Mouse (Mus musculus) ES-Bruce4 (cell line): ENCODE data around the gene Wfdc12. TPM values are rescaled to one million over a fixed set of nuclear protein-coding genes. Genes with fewer than 3 reads are reported as not detected.

Experiments used
- H3K27ac ChIP-seq: 2 replicates; pipeline ENCODE4 v1.5.1; 2012; ENCODE audit warnings: low read length, inconsistent platforms; ENCODE audit not compliant: insufficient read depth
- H3K27me3 ChIP-seq: 2 replicates; pipeline ENCODE4 v1.6.1; 2012; ENCODE audit warnings: mild to moderate bottlenecking, low read length, inconsistent platforms; ENCODE audit not compliant: control insufficient read depth, poor library complexity, insufficient read depth, severe bottlenecking
- H3K36me3 ChIP-seq: 2 replicates; pipeline ENCODE4 v1.6.1; 2012; ENCODE audit warnings: inconsistent platforms, mild to moderate bottlenecking, low read length, moderate library complexity; ENCODE audit not compliant: control insufficient read depth, poor library complexity, insufficient read depth, severe bottlenecking
- H3K4me1 ChIP-seq: one replicate; pipeline ENCODE4 v1.8.1; 2011; ENCODE audit warnings: low read length; ENCODE audit not compliant: control insufficient read depth, insufficient read depth
- H3K4me3 ChIP-seq: 2 replicates; pipeline ENCODE4 v1.5.1; 2011; ENCODE audit warnings: low read depth, mild to moderate bottlenecking, low read length
- H3K9ac ChIP-seq: 2 replicates; pipeline ENCODE4 v1.6.1; 2012; ENCODE audit warnings: low read depth, mild to moderate bottlenecking, inconsistent platforms; ENCODE audit not compliant: poor library complexity, severe bottlenecking
- H3K9me3 ChIP-seq: replicated peaks from 2 replicates; pipeline ENCODE4 v1.6.1; 2012; ENCODE audit warnings: mild to moderate bottlenecking, low read length, inconsistent platforms; ENCODE audit not compliant: control insufficient read depth, poor library complexity, insufficient read depth, severe bottlenecking
- CTCF ChIP-seq: IDR thresholded peaks from one replicate; pipeline ENCODE4 v1.8.1; 2011; ENCODE audit warnings: low read depth, low read length
- EP300 ChIP-seq: IDR thresholded peaks from 2 replicates; pipeline ENCODE4 v1.6.1; 2011; ENCODE audit warnings: low read depth, low read length; ENCODE audit not compliant: insufficient read depth
- POLR2A ChIP-seq: IDR thresholded peaks from one replicate; pipeline ENCODE4 v1.8.1; 2011; ENCODE audit warnings: low read length; ENCODE audit not compliant: insufficient read depth
- polyA plus RNA-seq: library from polyadenylated mRNA; stranded (reverse); fragments of >200 nt; gene quantifications from 2 replicates; pipeline ENCODE4 v1.2.4, GENCODE M21; 2011; ENCODE audit warnings: low read depth; ENCODE audit not compliant: missing spikeins, insufficient read depth, insufficient read length

Wfdc12 gene
- polyA plus RNA-seq, 1 experiment = not detected

DNA sequence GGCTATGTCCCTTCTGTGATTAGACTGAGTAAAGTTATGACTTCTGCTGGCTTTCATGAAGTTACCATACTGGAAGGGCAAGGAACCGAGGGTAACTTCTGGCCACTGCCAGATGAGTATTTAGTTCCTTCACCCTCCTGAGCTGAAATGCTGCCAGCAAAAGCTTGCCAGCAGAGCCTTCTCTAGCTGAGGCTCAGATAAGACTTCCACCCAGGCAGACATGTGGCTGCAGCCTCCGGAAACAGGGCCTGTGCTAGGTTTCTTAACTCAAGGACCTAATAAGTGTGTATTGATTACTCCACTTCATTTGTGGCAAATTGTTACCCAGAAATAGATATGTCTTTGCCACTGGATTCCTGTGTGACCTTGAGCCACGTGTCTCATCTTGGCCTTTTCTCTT is 17.0 kb downstream of the Wfdc12 start:
- no peaks in the 10 kb centered on the region for H3K9me3 ChIP-seq
- no peaks in the 10 kb centered on the region for H3K36me3 ChIP-seq
- H3K9ac ChIP-seq = no peak overlapping the region
- H3K27ac ChIP-seq = no peak overlapping the region
- no peaks in the 10 kb centered on the region for H3K4me1 ChIP-seq
- TF ChIP-seq EP300 (no peak), CTCF (no peak), POLR2A (no peak)
- no peak overlapping the region for H3K4me3 ChIP-seq
- peaks cover 8% of the 10 kb centered on the region; the same call in 1 of the 2 replicates for H3K27me3 ChIP-seq

DNA sequence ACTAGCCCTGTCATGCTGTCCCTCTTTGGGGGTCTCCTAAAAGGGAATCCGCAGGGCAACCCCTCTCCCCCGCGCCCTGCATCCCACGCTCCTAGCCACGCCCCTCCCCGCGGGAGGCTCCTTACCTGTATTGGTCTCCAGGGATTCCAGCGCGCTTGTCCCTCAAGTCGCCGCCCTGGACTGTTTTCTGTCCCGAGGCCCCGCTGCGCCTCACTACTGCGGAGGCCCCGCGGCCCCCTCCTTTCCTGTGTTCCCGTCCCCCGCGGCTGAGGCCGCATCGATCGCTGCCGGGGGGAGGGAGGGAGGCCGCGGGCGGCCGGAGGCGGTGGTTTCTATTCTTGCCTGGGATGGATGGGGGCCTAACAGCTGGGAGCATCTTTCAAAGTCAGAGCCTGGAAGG is 19.5 kb downstream of the Wfdc12 start, which contains the start of gene Kcns1:
Gene Kcns1, minus strand, starts transcription at position 212 of the 400 bp plus-strand sequence.
- H3K4me3 ChIP-seq = no peak within 1 kb of the TSS
- H3K9me3 ChIP-seq = no peaks in the 10 kb centered on the region
- no peak within 1 kb of the TSS for H3K9ac ChIP-seq
- no peaks in the 10 kb centered on the region for H3K4me1 ChIP-seq
- H3K27ac ChIP-seq = no peak within 1 kb of the TSS
- peaks cover 16% of the 10 kb centered on the region for H3K27me3 ChIP-seq
- TF ChIP-seq EP300 (no peak), POLR2A (no peak), CTCF (no peak)
- no peaks in the 10 kb centered on the region for H3K36me3 ChIP-seq

DNA sequence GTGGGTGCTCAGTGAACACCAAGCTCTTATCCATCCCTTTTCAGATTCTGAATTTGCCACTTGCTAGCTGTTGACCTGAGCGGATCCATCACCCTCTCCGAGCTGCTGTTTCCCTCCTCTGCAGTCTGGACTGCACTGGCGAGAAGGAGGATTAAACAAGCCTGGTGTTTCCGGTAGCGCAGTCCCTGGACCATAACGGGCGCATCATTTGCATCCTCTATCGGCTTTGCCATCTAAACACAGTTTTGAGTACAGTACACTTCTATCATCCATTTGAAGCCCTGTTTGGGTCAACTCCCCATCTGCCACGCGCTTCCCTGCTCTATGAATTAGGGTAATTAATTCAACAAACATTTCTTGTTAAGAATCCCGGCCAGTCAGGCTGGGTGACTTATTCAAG is 20.1 kb downstream of the Wfdc12 start:
- Histone ChIP-seq H3K4me3 (no peak overlapping the region), H3K27me3 (peaks cover 16% of the 10 kb centered on the region), H3K9me3 (no peaks in the 10 kb centered on the region), H3K9ac (no peak overlapping the region), H3K36me3 (no peaks in the 10 kb centered on the region), H3K4me1 (no peaks in the 10 kb centered on the region), H3K27ac (no peak overlapping the region)
- TF ChIP-seq POLR2A (no peak), CTCF (no peak), EP300 (no peak)

DNA sequence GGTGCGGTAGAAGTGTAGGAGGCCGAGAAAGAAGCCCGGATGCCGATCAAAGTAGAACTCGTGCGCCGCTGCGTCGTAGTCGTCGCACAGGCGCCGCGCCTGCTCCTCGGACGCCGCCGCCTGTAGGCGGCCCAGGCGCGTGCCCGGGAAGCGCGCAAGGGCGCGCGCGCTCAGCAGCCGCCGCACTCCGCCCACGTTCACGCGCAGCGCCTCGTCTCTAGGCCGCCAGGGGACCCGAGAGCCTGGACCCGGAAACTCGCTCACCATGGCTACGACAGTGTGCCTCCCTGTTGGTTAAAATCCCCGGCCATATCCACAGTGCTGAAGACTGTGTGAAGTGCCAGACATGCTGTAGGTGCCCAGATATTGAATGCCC is 21.8 kb downstream of the Wfdc12 start:
- Histone ChIP-seq H3K9ac (no peak overlapping the region), H3K36me3 (no peaks in the 10 kb centered on the region), H3K27me3 (peaks cover 16% of the 10 kb centered on the region), H3K4me3 (peak overlapping the region; percentile 45), H3K27ac (no peak overlapping the region), H3K9me3 (no peaks in the 10 kb centered on the region), H3K4me1 (no peaks in the 10 kb centered on the region)
- TF ChIP-seq CTCF (no peak), EP300 (no peak), POLR2A (no peak)

DNA sequence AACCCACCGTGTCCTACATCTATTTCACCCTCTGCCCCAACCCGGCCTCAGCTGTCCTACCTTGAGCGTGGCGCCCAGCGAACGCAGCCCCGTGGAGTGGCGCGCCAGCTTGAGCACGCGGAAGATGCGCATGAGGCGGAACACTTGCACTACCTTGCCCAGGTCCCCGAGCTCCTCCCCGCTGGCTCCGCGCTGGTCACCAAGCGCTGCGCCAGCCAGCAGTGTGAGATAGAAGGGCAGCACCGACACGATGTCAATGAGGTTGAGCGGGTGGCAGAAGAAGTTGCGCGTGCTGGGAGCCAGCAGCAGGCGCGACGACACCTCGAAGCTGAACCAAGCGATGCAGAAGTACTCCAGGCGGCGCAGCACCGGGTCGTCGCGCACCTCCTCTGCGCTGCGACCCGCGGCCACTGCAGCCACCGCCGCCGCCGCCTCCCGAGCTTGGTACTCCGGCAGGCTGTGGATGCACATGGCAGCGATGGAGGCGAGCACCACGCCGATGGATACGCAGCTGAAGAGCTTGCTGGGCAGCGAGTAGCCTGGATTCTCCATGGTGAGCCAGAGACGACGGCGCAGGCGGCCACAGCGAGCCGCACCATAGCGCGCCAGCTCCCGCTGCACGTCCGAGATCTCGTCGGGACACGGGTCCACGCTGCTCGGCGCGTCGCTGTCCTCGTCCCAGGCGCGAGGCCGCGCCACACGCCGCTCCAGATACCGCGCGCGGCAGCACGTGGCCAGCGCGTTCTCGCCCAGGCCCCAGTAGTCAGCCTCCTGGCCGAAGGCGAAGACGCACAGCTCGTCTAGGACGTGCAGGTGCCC is 22.4 kb downstream of the Wfdc12 start:
- Histone ChIP-seq H3K27ac (no peak overlapping the region), H3K27me3 (peaks cover 16% of the 10 kb centered on the region), H3K36me3 (no peaks in the 10 kb centered on the region), H3K4me3 (peak overlapping the region; percentile 45), H3K9ac (no peak overlapping the region), H3K4me1 (no peaks in the 10 kb centered on the region), H3K9me3 (no peaks in the 10 kb centered on the region)
- TF ChIP-seq CTCF (no peak), POLR2A (no peak), EP300 (no peak)

DNA sequence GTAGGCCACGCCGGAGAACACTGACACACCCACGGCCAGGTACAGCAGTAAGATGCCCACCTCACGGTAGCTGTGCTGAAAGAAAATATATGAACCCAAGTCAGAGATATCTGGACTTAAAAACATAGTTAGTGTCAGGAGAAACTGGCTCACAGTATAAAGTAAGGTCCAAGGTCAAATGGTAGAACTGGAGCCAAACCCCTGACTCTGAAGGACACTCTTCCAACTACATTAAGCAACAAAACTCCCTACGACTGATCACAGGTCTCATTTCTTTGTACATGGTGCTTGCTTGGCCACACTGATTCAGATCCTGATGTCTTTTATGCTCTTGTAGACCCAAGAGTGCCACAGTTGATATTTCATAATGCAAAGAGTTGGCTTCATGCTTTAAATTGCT is 25.5 kb downstream of the Wfdc12 start:
- Histone ChIP-seq H3K9ac (no peak overlapping the region), H3K9me3 (no peaks in the 10 kb centered on the region), H3K27me3 (peaks cover 11% of the 10 kb centered on the region), H3K4me1 (no peaks in the 10 kb centered on the region), H3K27ac (no peak overlapping the region), H3K4me3 (no peak overlapping the region), H3K36me3 (no peaks in the 10 kb centered on the region)
- TF ChIP-seq CTCF = no peak
